Mouse (Mus musculus): ENCODE measurements at regions not wholly inside any gene's neighbourhood (a gene's known extent, or its start where the extent isn't known, plus 50 kb on each side); places are given as distances from the start of the nearest gene placed in this dataset.
A peak's percentile ranks its signal among the peaks of the same experiment; 100 is the strongest.

DNA sequence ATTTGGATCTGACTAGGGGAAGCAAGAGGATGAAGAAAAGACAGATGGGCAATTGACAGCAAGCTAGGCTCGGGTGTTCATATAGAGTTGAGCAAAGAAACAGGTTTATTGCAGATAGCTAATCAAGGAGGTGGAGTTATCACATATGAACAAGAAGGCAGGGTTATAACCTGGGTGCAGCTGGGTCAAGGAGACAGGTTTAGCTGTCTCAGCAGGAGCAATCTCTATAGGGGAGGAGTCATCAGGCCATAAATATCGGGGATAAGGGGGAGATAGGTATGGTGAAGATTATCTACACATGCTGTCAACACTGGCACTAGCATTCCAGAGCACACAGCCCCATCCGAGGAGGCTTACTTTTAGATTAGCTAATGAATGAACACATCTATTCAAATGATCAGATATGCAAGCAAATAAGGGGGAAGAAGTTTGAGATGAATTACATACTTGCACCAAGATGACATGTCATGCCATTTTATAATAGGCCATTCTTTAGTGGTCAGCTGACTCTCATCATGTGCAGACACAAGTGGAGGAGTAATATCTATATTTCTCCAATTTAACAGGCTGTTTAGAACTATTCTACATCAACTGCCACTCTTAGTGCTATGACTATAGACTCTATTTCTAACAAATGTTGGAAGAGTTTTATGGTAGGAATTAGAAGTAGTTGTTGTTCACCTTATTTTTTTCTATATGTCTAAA is 76.9 kb downstream of the Lhx9 start:
- no peak for ATAC-seq (ENCODE audit: extremely low read depth, insufficient number of reproducible peaks, low FRiP score, poor library complexity, severe bottlenecking)

DNA sequence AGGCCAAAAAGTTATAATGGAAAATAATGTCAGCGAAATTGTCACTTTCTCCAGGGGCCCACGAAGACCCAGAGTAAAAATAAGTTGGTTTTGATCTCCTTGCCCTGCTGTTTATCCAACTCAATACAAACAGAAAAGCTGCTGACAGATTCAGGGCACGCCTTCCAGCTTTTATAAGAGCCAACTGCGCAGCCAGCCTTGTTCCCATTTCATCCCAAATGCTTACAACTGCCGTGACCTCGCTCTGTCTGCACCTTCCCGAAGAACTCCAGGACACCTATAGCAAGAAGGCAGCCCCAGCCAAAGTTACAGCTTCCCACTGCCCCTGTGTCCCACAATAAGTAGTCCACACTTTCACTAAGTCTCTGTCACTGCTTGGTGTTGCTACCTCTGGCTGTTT is 85.5 kb downstream of the Lhx9 start:
- ATAC-seq (ENCODE audit: extremely low read depth, insufficient number of reproducible peaks, low FRiP score, poor library complexity, severe bottlenecking) = no peak

DNA sequence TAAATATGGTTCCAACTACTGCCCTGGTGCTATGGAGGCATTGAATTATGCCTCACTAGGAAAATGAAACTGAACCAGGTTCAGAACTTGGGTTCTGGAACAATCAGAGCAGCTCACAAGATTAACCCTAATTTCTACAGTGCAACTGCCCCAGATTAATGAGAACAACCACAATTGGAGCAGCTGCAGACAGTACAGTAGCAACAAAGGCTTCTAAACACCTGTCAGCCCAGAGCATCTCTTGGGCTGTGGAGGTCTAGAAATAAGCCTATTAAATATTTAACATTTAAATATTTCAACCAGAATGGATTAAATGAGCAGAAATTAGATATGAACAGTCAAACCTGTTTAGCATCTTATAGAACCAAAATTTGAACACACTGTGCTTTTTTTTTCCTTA is 90.6 kb downstream of the Lhx9 start:
- no peak for ATAC-seq (ENCODE audit: extremely low read depth, insufficient number of reproducible peaks, low FRiP score, poor library complexity, severe bottlenecking)

DNA sequence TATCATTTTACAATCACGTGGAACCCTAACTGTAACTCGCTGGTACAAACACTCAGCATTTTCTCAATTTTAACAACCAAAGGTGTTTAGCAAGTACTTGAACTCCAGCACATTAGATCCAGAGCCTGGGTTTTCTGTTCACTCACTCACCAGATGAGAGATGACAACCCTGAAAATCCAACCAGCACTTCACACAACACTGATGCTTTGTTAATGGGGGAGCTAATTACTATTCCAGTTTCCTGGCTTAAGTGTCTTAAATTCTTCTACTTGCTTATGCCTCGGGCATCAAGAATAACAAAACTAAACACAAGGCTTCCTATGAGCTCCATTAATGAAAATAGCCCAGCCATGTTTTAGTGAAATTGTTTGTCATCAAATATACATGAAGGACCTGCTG is 113.4 kb upstream of the Nek7 start:
- no peak for ATAC-seq (ENCODE audit: extremely low read depth, insufficient number of reproducible peaks, low FRiP score, poor library complexity, severe bottlenecking)

DNA sequence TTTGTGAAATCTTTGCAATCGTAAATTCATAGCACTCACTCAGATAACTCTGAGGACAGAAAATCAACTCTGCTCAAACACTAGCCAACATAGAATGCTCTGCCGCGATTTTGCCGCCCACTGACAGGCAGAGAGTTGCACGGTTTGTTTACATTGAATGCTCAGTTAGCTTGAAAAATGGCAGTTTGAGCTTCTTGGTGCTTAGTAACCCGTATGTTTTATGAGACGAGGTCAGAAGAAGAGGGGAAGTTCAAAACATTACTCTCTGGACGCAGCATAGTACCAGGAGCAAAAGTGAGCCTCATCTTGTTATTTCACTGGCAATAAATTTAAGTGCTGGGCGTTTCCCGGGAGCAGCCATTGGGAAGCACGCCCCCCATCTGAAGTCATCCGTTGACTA is 111.1 kb upstream of the Nek7 start:
- no peak for ATAC-seq (ENCODE audit: extremely low read depth, insufficient number of reproducible peaks, low FRiP score, poor library complexity, severe bottlenecking)

DNA sequence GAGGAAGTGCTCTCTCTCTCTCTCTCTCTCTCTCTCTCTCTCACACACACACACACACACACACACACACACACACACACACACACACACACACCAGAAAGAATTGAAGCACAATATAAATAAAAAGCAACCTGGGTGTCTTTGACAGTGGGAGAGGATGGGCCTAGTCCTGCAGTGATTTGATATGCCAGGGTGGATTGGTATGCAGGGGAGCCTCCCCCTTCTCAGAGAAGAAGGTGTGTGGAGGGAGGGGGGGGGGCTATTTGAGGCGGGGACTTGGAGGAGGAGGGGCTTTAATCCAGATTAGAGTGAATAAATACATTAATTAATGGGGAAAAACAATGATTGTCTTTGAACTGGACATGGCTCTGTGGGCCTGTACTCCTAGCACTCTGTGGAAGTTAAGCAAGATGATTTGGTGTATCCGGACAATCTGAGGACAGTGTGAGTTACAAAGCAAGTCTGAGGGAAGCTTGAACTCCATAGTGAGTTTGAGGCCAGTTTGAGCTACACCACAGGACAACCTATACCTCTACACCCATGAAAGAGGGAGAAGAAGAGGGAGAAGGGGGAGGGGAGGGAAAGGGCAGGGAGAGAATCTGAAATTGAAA is 109.3 kb upstream of the Nek7 start:
- ATAC-seq (ENCODE audit: extremely low read depth, insufficient number of reproducible peaks, low FRiP score, poor library complexity, severe bottlenecking) = no peak

DNA sequence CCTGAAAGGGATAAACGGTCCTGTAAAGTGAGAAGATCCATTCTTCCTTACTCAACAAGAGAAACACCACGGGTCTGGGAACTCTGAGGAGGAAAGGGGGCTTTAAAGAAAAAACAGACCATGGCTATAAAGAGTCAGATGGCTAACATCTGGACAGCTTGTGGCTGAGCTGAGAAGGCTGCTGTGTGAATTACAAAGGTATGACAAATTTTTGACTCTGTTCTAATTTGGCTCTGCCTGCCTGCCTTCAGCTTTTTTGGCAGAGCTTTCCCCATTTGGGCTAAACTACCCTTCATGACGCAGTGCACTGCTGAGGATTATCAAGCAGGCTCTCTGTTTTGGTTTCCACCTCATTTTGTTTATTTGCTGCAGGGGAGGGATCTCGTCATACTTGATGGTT is 100.8 kb upstream of the Nek7 start:
- no peak for ATAC-seq (ENCODE audit: extremely low read depth, insufficient number of reproducible peaks, low FRiP score, poor library complexity, severe bottlenecking)

DNA sequence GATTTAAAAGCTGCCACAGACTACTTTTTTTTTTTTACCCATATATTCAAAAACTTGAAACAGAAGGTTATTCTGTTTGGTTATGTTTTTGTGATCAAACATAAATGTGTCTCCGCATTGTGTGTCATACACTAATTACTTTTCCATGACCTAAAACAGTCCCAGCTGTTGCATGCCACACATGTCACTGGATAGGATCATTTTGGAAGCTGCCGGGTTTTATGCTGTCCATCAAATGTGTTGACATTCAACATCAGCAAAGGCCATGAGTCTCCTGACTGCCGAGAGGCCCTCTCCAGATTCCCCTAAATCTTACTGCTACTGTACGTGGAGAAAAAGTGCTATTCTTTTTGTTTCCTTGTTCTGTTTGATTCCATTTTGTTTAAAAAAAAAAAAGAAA is 99.4 kb upstream of the Nek7 start:
- no peak for ATAC-seq (ENCODE audit: extremely low read depth, insufficient number of reproducible peaks, low FRiP score, poor library complexity, severe bottlenecking)

DNA sequence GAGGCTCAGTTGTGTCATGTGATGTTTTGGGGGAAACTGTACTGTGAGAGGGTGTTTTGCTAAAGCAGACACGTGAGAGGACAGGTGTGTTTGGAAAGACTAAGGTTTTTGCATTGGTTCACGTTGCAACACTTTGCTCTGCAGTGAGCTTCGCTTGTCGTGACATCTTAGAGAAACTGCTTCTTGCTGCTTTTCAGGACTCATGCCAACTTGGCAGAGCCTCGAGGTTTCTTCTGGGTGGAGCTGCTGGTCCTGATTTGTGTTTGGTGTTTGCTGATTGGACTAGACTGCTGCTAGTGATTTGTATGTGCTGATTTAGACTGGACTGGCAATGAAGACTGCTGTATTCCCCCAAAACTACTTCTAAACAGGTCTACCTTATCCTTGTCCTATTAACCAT is 97.0 kb upstream of the Nek7 start:
- ATAC-seq (ENCODE audit: extremely low read depth, insufficient number of reproducible peaks, low FRiP score, poor library complexity, severe bottlenecking) = no peak

DNA sequence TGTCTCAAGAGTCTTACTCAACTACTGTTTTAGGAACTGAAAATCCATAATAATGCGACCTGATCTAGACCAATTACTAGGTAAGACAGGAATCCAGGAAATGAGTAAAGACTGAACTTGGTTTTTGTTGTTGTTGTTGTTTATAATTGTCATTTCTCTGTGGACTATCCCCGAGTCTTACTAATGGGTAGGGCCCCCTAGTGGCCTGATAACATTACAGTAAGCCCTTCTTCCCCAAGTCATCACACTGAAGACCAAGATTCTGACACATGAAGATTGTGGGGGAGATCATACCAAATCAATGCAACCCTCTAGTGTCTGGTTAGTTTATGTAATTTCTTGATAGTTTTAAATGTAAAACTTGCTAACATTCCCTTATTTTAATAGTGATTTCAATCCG is 95.2 kb upstream of the Nek7 start:
- no peak for ATAC-seq (ENCODE audit: extremely low read depth, insufficient number of reproducible peaks, low FRiP score, poor library complexity, severe bottlenecking)

DNA sequence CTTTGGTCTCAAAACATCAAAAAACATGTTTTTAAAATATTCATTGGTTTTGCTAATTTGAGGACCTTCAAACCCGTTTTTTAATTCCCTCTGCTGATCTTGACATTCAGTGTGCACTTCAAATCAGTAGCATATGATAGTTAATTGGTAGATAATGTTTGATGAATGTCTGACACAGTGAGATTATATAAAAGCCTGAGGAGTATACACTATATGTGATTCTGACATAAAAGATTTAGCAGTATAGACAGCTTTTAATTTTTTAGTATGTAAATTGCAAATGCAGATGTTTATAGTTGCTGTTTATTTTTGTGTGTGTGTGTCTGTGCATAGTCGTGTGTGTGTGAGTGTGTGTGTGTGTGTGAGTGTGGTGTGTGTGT is 89.3 kb upstream of the Nek7 start:
- no peak for ATAC-seq (ENCODE audit: extremely low read depth, insufficient number of reproducible peaks, low FRiP score, poor library complexity, severe bottlenecking)

DNA sequence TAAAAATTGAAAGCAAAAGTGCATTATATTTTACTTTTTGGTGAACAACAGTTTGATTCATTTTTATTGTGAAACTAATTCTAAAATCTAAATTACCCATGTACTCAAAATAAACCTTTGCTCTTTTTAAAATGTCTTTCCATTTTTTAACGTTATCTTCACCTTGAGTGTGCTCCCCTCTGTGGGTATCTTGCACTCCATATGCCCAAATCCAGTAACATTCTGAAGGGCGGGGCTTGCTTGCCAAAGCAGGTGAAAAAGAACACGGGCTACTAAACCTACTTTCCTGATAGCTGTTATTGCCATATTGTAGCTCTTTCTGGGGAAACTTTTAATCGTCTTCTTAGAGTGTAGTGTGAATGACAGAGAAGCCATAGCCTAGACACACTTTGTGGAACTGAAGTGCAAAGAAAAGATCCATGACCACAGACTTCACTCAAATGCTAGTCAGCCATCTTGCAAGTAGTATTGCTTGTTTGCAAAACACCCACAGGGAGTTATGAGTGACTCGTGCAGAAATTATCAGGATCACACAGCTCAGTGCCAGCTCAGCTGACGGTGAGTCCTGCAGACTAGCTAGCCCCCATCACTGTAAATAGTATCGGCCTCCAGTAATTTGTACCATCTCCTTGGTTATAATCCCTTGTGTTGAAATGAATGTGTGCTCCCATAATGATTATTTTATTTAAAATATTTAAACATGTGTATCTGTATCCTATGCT is 88.7 kb upstream of the Nek7 start:
- no peak for ATAC-seq (ENCODE audit: extremely low read depth, insufficient number of reproducible peaks, low FRiP score, poor library complexity, severe bottlenecking)

DNA sequence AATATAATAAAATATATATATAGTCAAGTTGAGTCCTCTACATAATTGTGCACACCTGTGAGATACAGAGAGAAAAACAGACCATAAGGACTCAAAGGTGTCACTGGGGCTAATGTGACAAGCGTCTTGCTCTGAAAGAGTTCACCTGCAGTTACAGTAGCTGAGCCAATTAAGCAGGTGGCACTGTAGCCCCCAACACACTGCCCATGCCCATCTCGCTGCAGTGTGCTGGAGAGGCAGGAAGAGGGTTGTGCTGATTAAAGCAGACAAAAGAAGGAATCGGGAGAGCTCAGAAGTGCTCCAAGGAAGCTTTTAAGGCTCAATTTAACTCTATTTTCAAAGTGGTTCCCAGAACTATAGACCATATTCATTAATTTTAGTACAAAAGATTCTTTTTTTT is 88.0 kb upstream of the Nek7 start:
- ATAC-seq (ENCODE audit: extremely low read depth, insufficient number of reproducible peaks, low FRiP score, poor library complexity, severe bottlenecking) = no peak

DNA sequence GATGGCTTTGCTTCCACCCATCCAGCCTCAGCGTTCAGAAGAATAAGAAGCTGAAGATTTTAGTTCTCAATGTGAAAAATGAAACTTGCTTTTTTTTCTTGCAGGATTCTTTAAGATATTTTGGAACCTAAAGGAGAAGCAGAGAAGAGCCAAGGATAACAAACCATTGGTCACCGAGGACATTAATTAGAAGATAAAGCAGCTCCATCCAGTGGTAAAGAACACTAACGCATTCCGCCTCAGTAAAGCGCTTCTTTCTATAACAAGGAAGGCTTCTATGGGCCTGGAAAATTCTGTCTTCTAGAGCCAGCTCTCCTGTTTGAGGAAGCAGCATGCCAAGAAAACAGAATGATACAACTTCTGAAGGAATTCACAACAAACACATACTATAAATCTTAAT is 83.3 kb upstream of the Nek7 start:
- ATAC-seq (ENCODE audit: extremely low read depth, insufficient number of reproducible peaks, low FRiP score, poor library complexity, severe bottlenecking) = no peak

DNA sequence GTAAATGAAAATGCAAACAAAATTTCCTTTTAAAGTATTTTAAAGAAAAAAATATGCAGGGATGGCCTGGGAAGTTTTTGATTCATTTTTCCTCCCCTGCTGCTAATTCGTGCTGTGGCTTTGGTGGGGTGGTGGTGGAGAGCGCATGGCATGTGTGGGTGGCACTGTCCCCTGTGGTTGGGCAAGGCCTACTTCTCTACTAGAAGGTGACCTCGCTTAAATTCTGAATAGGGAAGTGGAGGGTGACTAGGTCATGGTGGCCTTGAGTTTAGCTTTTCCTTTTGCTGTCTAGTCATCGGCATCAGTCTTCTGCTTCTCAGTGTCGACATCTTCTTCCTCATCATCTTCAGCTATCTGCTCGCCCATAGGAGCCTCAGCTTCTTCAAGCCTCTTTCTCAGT is 69.3 kb upstream of the Nek7 start:
- 0 out of 2 replicates have a peak, but pooled peaks have one; percentile 19 for ATAC-seq (ENCODE audit: extremely low read depth, insufficient number of reproducible peaks, low FRiP score, poor library complexity, severe bottlenecking)

DNA sequence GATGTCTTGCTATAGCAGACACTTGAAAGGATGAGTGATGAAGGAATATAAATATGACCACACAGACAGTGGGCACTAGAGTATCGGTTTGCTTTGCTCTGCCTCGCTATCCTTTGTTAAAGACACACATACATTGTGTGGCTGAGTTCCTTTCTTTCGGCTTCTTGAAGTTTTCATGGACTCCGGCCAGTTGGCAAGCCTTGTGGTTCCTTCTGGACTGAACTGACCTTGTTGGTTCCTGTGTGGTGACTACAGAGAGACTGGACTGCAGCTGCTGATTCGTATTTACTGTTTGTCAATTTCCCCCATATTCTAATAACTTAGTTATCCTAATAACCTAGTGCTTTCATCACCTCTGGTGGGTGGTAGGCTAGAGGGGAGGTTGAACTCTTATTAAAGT is 66.8 kb upstream of the Nek7 start:
- ATAC-seq (ENCODE audit: extremely low read depth, insufficient number of reproducible peaks, low FRiP score, poor library complexity, severe bottlenecking) = no peak

DNA sequence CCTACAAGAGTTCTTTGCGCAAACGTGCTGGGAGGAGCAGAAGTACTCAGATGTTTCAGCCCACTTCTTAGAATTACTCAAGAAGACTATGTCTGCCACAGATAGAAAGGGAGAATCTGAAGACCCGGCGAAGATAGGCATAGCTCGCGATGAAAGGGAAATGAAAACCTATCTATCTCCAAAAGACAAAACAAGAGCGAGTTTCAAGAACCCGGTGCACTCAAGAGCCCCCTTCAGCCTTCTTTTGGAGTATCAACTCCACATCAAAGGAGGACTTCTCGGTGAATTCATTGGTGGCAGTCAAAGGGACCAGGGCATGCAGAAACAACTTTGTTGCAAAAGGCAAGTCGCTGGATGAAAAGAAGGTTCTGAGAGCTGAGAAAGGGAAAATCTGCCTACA is 63.8 kb upstream of the Nek7 start:
- no peak for ATAC-seq (ENCODE audit: extremely low read depth, insufficient number of reproducible peaks, low FRiP score, poor library complexity, severe bottlenecking)

DNA sequence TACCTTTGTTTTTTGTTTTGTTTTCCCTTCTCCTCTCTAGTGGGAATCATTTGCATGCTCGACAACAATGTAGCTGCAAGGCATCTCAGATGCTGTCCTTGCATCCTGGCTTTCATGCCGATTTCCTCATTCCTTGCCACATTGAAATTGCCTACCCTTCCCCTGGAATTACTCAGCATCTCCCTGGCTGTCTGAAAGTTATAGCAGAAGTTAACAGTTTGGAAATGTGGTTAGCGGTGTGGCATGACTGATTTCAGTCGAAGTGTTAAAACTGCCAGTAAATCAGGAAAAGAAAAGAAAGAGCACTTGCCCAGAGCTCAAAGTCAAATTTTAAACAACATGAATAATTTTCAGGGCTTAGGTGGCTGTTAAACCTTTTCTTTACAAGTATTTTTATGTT is 62.0 kb upstream of the Nek7 start:
- ATAC-seq (ENCODE audit: extremely low read depth, insufficient number of reproducible peaks, low FRiP score, poor library complexity, severe bottlenecking) = no peak

DNA sequence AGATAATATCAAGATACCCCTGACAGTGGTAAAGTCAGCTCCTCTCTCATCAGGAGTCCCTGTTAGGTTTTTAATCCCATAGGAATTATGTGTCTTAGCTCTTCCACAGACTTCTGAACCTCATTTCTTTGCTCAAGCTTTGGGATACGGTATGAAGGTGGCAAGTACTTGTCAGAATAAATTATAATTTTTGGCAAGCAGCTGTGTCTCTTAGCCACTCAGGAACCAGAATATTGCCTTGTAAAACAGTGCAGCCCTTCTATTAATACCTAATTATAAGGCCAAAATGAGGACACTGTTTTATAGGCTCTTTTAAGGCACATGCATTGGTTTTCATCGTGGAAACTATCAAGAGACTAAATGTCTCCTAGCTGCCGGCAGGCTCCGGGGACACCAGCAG is 54.3 kb upstream of the Nek7 start:
- ATAC-seq (ENCODE audit: extremely low read depth, insufficient number of reproducible peaks, low FRiP score, poor library complexity, severe bottlenecking) = no peak

Measured in neutrophil, adult 5-6 weeks (primary cell).